Mouse (Mus musculus) Patski (cell line): Measurements from ENCODE around the gene Gins1. TPM values are rescaled to one million over a fixed set of nuclear protein-coding genes. Genes with fewer than 3 reads are reported as not detected.
A peak's percentile ranks its signal among the peaks of the same experiment; 100 is the strongest.

Experiments
- ATAC-seq: fragments of 100-300 bp; one replicate; pipeline ENCODE4 v1.8.0; 2021
- CTCF ChIA-PET: fragments of 350-600 bp; sonication (Branson Sonifier 250); formaldehyde crosslinking; loops from one replicate; lab custom pipeline; 2022; ENCODE audit warnings: inconsistent platforms; lab: Charles Lee
- POLR2A ChIA-PET: fragments of 350-600 bp; sonication (Branson Sonifier 250); formaldehyde crosslinking; loops from one replicate; lab custom pipeline; 2022; ENCODE audit warnings: antibody characterized with exemption, inconsistent platforms; lab: Charles Lee
- DNase-seq: peaks from one replicate; pipeline ENCODE4 v3.0.0-alpha.2; 2011; ENCODE audit warnings: low read depth, low spot score
- H3K27me3 ChIP-seq: fragments of 371-371 bp; one replicate; pipeline ENCODE4 v1.5.1; 2021
- CTCF ChIP-seq: fragments of 100-300 bp; IDR thresholded peaks from one replicate; pipeline ENCODE4 v1.5.1; 2021
- in situ Hi-C: fragments of 300-500 bp; cut with MboI; formaldehyde crosslinking; loops from 3 replicates; pipeline ENCODE4 v1.11.1; 2018; ENCODE audit warnings: low pct_unique_long_range_greater_than_20kb, mixed read lengths
- polyA plus RNA-seq: library from polyadenylated mRNA; unstranded; gene quantifications from one replicate; pipeline ENCODE4 v1.2.3, GENCODE M21; 2021

Gins1 gene
- polyA plus RNA-seq, 1 experiment from 2014 or later = 10.5 TPM

DNA sequence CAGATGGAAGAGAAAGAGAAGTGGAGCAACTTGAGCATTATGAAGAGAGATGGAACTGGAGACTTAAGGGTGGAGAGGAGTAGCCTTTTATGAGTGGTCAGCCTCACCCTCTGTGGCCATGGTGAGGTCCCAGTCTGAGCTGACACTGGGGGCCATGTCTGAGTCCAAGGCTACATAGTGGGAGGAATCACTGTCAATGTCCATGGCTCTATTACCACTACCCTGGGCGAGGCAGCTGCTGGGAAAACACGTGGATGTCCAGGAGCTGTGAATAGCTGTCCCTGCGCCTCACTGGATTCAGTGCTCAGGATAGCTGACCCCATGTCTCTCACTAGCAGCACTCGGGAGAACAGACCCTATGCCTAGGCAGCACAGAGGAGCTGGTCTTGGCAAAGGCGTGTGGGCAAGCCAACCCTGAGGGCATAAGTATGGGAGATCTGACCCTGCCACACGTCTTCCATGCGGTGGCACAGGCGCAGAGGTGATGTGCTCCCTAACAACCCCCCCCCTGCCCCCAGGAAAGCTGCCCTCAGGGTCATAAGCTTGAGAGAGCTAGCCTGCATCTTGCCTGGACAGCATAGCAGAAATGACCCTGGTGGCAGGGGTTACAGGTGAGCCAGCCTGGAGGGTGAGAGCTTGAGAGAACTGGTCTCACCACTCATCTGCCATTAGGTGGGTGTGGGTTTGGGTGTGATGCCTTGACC, 21.0 kb upstream of the Gins1 start:
- H3K27me3 ChIP-seq = no peaks in the 10 kb centered on the region
- in situ Hi-C loops = no loop called here
- DNase-seq = no peak
- CTCF ChIA-PET = interaction anchor here (2.0 kb wide), 1 partner anchor 13 kb away, joined by 6 read pairs; no protein-coding TSS in a partner anchor
- TF ChIP-seq CTCF = no peak
- POLR2A ChIA-PET = interaction anchor here (1.4 kb wide), 1 partner anchor 14 kb away, joined by 3 read pairs; no protein-coding TSS in a partner anchor
- no peak for ATAC-seq

DNA sequence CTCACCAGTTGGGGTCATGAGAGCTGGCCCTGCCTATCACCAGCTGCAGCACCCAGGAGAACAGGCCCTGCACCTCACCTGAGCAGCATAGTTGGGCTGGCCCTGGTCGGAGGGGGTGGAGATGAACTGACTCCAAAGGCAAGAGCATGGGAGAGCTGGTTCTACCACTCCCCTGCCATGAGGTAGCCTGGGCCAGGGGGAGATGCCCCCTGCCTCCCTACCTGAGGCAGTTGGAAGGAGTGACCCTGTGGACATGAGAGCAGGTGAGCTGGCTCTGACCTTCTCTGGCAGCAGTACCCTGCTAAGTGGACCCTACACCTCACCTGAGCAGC, 20.5 kb upstream of the Gins1 start:
- TF ChIP-seq CTCF = no peak
- POLR2A ChIA-PET = interaction anchor here (1.4 kb wide), 1 partner anchor 14 kb away, joined by 3 read pairs; no protein-coding TSS in a partner anchor
- ATAC-seq (no peak), DNase-seq (no peak)
- no peaks in the 10 kb centered on the region for H3K27me3 ChIP-seq
- CTCF ChIA-PET = interaction anchor here (2.0 kb wide), 1 partner anchor 13 kb away, joined by 6 read pairs; no protein-coding TSS in a partner anchor
- in situ Hi-C loops = no loop called here

GRCm38 (mm10) chr2:150885814-150886213, 19.4 kb upstream of the Gins1 start:
- no peaks in the 10 kb centered on the region for H3K27me3 ChIP-seq
- no peak for TF ChIP-seq CTCF
- in situ Hi-C loops = no loop called here
- ATAC-seq (no peak), DNase-seq (no peak)
- CTCF ChIA-PET = no interaction called here
- POLR2A ChIA-PET = interaction anchor here (1.4 kb wide), 1 partner anchor 13 kb away, joined by 3 read pairs; no protein-coding TSS in a partner anchor

DNA sequence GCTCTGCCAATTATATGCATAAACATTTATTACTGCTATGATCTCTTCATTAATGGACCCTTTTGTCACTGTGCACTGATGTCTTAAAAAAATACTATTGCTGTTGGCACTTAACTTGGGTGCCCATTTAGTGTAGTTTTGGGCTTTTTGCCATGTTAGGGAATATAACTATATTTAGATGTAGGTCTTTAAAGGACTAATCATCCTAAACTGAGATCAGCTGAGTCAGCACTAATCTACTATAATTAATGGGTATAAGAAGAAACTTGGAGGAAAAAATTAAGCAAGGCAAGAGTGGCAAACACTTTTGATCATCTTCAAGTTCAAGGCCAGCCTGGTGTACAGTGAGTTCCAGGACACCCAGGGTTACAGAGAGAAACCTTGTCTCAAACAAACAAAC, 18.9 kb upstream of the Gins1 start:
- CTCF ChIA-PET = interaction anchor here (1.0 kb wide), 1 partner anchor 34 kb away, joined by 3 read pairs; no protein-coding TSS in a partner anchor
- in situ Hi-C loops = no loop called here
- TF ChIP-seq CTCF = no peak
- H3K27me3 ChIP-seq = no peaks in the 10 kb centered on the region
- ATAC-seq (no peak), DNase-seq (no peak)
- POLR2A ChIA-PET = no interaction called here

DNA sequence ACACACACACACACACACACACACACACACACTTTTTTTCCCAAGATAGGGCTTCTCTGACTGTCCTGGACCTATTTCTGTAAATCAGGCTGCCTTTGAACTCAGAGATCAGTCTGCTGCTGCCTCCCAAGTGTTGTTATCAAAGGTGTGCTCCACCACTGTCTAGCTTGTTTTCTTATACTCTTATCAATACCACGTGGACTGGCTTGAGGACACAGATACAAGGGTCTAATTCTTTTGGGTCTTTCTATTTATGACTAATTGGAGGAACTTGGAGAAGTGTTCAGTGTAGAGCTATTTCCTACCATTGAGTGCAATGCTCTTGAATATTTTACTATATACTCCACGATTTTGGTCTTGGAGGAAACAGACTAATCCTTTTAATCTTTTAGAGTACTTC, 17.8 kb upstream of the Gins1 start:
- ChIA-PET CTCF (interaction anchor here (1.0 kb wide), 1 partner anchor 35 kb away, joined by 3 read pairs; no protein-coding TSS in a partner anchor), POLR2A (interaction anchor here (0.6 kb wide), 1 partner anchor 13 kb away, joined by 4 read pairs; no protein-coding TSS in a partner anchor)
- no peak for ATAC-seq
- no peak for TF ChIP-seq CTCF
- no peak for DNase-seq
- no peaks in the 10 kb centered on the region for H3K27me3 ChIP-seq
- in situ Hi-C loops = no loop called here

GRCm38 (mm10) chr2:150894617-150895267, 10.5 kb upstream of the Gins1 start:
- CTCF ChIA-PET = interaction anchor here (1.4 kb wide), 1 partner anchor 25 kb away, joined by 4 read pairs; no protein-coding TSS in a partner anchor
- no peak for ATAC-seq
- no peak for TF ChIP-seq CTCF

GRCm38 (mm10) chr2:150895691-150896252, 9.4 kb upstream of the Gins1 start:
- DNase-seq = no peak
- ATAC-seq = no peak
- H3K27me3 ChIP-seq = no peaks in the 10 kb centered on the region
- TF ChIP-seq CTCF = no peak
- CTCF ChIA-PET = no interaction called here
- in situ Hi-C loops = no loop called here
- POLR2A ChIA-PET = interaction anchor here (0.8 kb wide), 1 partner anchor 30 kb away, joined by 12 read pairs; no protein-coding TSS in a partner anchor

More at GRCm38 (mm10) chr2:150894617-150895267, 10.5 kb upstream of the Gins1 start:
- DNase-seq = no peak
- in situ Hi-C loops = no loop called here
- POLR2A ChIA-PET = interaction anchor here (0.8 kb wide), 1 partner anchor 31 kb away, joined by 12 read pairs; no protein-coding TSS in a partner anchor
- H3K27me3 ChIP-seq = no peaks in the 10 kb centered on the region

- no peak for ATAC-seq
- no peak for TF ChIP-seq CTCF
- no peaks in the 10 kb centered on the region for H3K27me3 ChIP-seq
- no peak for DNase-seq
- POLR2A ChIA-PET = interaction anchor here (0.7 kb wide), 1 partner anchor 31 kb away, joined by 4 read pairs; no protein-coding TSS in a partner anchor
- CTCF ChIA-PET = no interaction called here
- in situ Hi-C loops = no loop called here
Observed at GRCm38 (mm10) chr2:150900341-150900740, 4.9 kb upstream of the Gins1 start.

GRCm38 (mm10) chr2:150902347-150902746, 2.9 kb upstream of the Gins1 start:
- no peaks in the 10 kb centered on the region for H3K27me3 ChIP-seq
- POLR2A ChIA-PET = no interaction called here

DNA sequence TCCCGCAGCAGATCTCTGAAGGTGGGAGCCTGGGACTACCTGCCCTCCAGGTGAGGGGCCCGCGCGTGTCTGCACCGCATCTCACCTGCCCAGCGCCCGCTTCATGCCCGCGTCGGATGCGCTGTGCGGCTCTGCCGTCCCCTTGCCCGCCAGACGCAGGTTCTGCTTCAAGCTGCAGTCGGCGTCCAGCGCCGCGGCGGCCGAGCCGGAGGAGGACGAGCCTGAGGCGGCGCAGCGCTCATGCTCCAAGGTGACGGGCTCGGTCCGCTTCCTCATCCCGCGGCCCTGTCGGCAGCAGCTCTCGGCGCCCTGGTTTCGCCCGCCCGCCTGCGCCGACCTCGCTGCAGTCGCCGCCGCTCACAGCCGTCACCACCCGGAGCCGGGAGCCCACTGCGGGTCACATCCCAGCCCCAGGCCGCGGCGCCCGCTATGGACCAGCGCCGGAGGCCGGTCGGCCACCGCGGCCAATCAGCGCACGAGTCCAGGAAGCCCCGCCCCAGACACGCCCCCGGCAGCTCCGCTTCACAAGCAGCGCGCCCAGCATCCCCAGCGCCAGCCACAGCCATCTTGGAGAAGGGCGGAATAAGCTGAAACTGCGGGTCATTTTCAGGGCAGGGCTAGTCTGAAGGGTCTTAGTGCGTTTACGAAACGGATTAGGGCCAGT, 796 bp upstream of the Gins1 start, which contains the start of gene Abhd12:
Gene Abhd12 (minus strand): TSS at position 470 of the 664 bp plus-strand sequence.
- in situ Hi-C loops = no loop called here
- CTCF ChIA-PET = interaction anchor here (0.9 to 1.3 kb wide), 3 partner anchors 15 to 97 kb away, joined by 3 to 4 read pairs (median 3); no protein-coding TSS in a partner anchor
- POLR2A ChIA-PET = interaction anchor here (0.8 to 1.3 kb wide), 2 partner anchors 12 to 66 kb away, joined by 3 read pairs; no protein-coding TSS in a partner anchor
- DNase-seq (peak; percentile 59), ATAC-seq (peak; percentile 92)
- no peaks in the 10 kb centered on the region for H3K27me3 ChIP-seq
- TF ChIP-seq CTCF = no peak

More at GRCm38 (mm10) chr2:150902347-150902746, 2.9 kb upstream of the Gins1 start:
- ATAC-seq (no peak), DNase-seq (no peak)
- in situ Hi-C loops = no loop called here
- CTCF ChIA-PET = no interaction called here
- TF ChIP-seq CTCF = no peak
